21 mouse cellular contexts compared by ENCODE assay signal in the genomic region with DNA sequence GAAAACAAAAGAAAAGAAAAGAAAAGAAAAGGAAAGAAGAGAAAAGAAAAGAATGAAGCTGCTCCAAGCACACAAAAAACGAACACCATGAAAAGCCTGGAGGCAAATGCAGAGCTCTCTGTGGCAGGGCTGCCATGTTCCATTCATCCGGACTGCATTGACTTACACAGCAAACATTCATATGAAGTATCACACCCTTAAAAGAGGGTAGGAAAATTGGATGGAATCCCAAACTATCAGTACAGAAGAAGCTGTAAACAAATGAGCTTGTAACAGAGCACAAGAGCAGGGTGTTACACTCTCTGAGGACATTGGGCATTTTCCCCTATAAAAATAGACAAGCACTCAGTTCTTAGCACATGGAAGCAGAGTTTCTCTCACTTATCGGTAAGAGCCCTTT.
"Had no signal": no experiment of that assay in that cellular context is flagged by ENCODE, and none has a peak within 500 bp of the region (broad histone marks: within the 10 kb centered on the region; RNA-seq: fewer than 3 reads in every experiment).

No protein-coding gene starts in this region.

- H3K27ac ChIP-seq: limb, embryonic 12.5 days; limb, embryonic 15.5 days; liver, embryonic 14.5 days; neural tube, embryonic 12.5 days; neural tube, embryonic 15.5 days; stomach, embryonic 15.5 days had no signal

- H3K4me3 ChIP-seq: limb, embryonic 12.5 days; limb, embryonic 15.5 days; neural tube, embryonic 12.5 days; neural tube, embryonic 15.5 days; stomach, embryonic 15.5 days had no signal

- H3K36me3 ChIP-seq: limb, embryonic 15.5 days; stomach, embryonic 15.5 days had no signal

- H3K27me3 ChIP-seq: limb, embryonic 12.5 days; limb, embryonic 15.5 days; neural tube, embryonic 12.5 days; neural tube, embryonic 15.5 days; stomach, embryonic 15.5 days had no signal

- H3K9ac ChIP-seq: limb, embryonic 12.5 days; limb, embryonic 15.5 days; liver, embryonic 14.5 days; liver, postnatal 0 days; neural tube, embryonic 12.5 days; neural tube, embryonic 15.5 days; stomach, embryonic 15.5 days had no signal

- H3K9me3 ChIP-seq: limb, embryonic 12.5 days; limb, embryonic 15.5 days; neural tube, embryonic 12.5 days; neural tube, embryonic 15.5 days; stomach, embryonic 15.5 days had no signal

- H3K4me2 ChIP-seq: limb, embryonic 12.5 days; limb, embryonic 15.5 days; liver, embryonic 11.5 days; midbrain, embryonic 11.5 days; neural tube, embryonic 12.5 days; neural tube, embryonic 15.5 days; stomach, embryonic 15.5 days had no signal

- H3K4me1 ChIP-seq: limb, embryonic 12.5 days; limb, embryonic 15.5 days; neural tube, embryonic 12.5 days; neural tube, embryonic 15.5 days; stomach, embryonic 15.5 days had no signal

- DNase-seq: kidney, adult 18-20 months; kidney, adult 9 months; kidney, postnatal 14 days; kidney, postnatal 4 days; left cerebral cortex, postnatal 4 days; liver, postnatal 0 days; lung, postnatal 36 days; midbrain, embryonic 14.5 days; retina, postnatal 1 day; right cerebral cortex, postnatal 25 days; spleen, adult 18-20 months; thymus, postnatal 25 days had no signal

- ATAC-seq: intestine, embryonic 16.5 days; liver, postnatal 0 days had no signal
